Mouse (Mus musculus): ENCODE data around the gene Zbtb24. TPM values are rescaled to one million over a fixed set of nuclear protein-coding genes. Genes with fewer than 3 reads are reported as not detected.

Zbtb24 gene
- polyA plus RNA-seq, 1 experiment: 11.1 TPM

DNA sequence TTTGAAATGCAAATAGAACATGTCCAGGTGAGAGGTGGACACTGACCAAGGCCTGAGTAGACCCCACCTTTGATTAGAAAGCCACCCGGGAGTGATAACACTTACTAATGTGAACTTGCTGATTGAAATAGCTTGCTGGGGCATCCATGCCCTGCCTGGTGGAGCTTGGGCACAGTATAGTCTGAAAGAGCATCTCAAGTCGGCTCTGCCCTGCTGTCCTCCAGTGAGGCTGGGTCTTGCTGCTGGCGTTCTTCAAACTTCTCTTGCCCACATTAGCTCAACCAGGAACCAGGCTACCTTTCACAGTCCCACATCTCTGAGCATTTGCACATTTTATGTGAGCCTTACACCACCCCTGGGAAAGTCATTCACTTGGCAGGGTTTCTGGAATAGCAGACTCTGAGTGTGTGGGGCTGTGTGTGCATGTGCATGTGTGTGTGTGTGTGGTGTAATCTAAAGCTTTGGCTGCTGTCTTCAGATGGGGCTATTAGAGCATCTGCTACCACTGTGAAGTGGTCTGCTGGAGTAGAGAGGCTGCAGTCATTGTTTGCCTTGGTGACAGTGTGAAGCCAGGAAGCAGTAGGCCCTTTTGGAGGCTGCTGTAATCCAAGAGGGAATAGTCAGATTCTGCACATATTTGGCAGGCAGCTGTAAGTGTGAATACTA lies 11.0 kb downstream of the Zbtb24 start:
- no peak overlapping the region for H3K27ac ChIP-seq (ENCODE audit: insufficient read depth, low read length)
- no peaks in the 10 kb centered on the region for H3K4me1 ChIP-seq (ENCODE audit: control insufficient read depth, insufficient read depth, low read length)
- no peak overlapping the region for H3K4me3 ChIP-seq (ENCODE audit: insufficient read depth, low read length)
- TF ChIP-seq POLR2A (IDR thresholded peaks at IDR 0.05; ENCODE audit: low read depth, low read length): no peak
- TF ChIP-seq CTCF (IDR thresholded peaks at IDR 0.05; ENCODE audit: borderline replicate concordance, insufficient read depth, low read length): no peak

DNA sequence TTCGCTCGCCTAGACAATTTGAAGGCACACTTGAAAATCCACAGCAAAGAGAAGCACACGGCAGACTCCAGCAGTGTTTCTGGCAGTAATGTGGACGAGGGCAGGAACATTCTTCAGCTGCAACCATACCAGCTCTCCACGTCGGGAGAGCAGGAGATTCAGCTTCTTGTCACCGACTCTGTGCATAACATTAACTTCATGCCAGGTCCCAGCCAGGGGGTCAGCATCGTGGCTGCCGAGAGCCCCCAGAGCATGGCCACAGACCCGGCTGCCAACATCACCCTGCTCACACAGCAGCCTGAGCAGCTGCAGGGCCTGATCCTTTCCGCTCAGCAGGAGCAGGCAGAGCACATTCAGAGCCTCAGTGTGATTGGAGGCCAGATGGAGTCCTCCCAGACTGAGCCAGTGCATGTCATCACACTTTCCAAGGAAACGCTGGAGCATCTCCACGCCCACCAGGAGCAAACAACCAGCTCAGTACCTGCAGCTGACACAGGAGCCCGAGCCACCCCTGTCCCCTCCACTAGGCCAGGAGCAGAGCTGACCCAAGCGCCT lies 14.3 kb downstream of the Zbtb24 start:
- no peak for TF ChIP-seq POLR2A (IDR thresholded peaks at IDR 0.05; ENCODE audit: low read depth, low read length)
- TF ChIP-seq CTCF (IDR thresholded peaks at IDR 0.05; ENCODE audit: borderline replicate concordance, insufficient read depth, low read length): no peak
- Histone ChIP-seq H3K4me1 (ENCODE audit: control insufficient read depth, insufficient read depth, low read length) (no peaks in the 10 kb centered on the region), H3K27ac (ENCODE audit: insufficient read depth, low read length) (no peak overlapping the region), H3K4me3 (ENCODE audit: insufficient read depth, low read length) (no peak overlapping the region)

DNA sequence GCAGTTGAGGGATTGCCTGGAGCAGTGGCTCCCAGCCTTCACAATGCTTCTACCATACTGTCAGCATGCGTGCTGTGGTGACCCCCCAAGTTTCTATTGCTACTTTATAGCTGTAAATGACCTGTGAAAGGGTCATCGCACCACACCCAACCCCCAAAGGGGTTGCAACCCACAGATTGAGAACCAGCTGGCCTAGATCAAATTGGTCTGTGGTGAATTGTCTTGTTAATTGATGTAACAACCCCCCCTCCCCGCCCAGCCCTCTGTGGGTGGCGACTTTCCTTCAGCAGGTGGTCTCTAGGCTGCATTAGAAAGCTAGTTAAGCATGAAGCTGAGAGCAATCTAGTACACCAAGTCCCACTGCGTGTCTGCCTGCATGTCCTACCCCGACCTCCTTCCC lies 17.1 kb downstream of the Zbtb24 start:
- no peak overlapping the region for H3K27ac ChIP-seq (ENCODE audit: insufficient read depth, low read length)
- H3K4me3 ChIP-seq (ENCODE audit: insufficient read depth, low read length): no peak overlapping the region
- no peaks in the 10 kb centered on the region for H3K4me1 ChIP-seq (ENCODE audit: control insufficient read depth, insufficient read depth, low read length)
- TF ChIP-seq CTCF (IDR thresholded peaks at IDR 0.05; ENCODE audit: borderline replicate concordance, insufficient read depth, low read length): no peak
- TF ChIP-seq POLR2A (IDR thresholded peaks at IDR 0.05; ENCODE audit: low read depth, low read length): no peak

DNA sequence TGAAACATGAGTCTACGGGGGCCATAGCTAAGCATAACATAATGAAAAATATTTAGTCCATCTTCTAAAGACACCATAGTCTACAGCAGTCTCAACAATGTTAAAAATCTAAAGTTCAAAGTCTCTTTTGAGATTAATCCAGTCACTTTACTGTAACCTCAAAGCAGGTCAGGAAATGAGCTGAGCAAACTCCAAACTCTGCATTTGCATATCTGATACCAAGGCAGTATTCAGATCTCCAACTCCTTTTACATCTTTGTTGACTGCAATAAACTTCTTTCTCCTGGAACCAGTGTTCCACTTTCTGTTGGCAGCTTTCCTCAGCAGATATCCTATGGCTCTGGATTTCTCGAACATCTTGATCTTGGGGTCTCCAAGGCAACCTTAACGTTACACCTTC lies 20.5 kb downstream of the Zbtb24 start:
- Histone ChIP-seq H3K27ac (ENCODE audit: insufficient read depth, low read length) (no peak overlapping the region), H3K4me3 (ENCODE audit: insufficient read depth, low read length) (no peak overlapping the region), H3K4me1 (ENCODE audit: control insufficient read depth, insufficient read depth, low read length) (peaks cover 5% of the 10 kb centered on the region; the same call in 1 of the 2 replicates)
- TF ChIP-seq CTCF (IDR thresholded peaks at IDR 0.05; ENCODE audit: borderline replicate concordance, insufficient read depth, low read length) (no peak), POLR2A (IDR thresholded peaks at IDR 0.05; ENCODE audit: low read depth, low read length) (no peak)

DNA sequence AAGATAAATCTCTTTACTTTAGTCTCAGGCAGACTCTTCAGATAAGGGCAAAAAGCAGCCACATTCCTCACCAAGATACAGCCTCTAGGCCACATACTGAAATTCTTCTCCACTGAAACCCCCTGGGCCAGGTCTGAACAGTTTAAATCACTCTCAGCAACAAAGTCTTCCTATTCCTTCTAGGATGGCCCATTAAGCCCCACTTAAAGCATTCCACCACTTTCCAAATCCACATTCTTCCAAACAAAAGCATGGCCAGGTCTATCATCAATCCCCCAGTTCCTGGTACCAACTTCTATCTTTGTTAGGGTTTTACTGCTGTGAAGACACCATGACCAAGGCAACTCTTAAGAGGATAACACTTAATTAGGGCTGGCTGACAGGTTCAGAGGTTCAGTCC lies 22.4 kb downstream of the Zbtb24 start:
- Histone ChIP-seq H3K27ac (ENCODE audit: insufficient read depth, low read length) (no peak overlapping the region), H3K4me3 (ENCODE audit: insufficient read depth, low read length) (no peak overlapping the region), H3K4me1 (ENCODE audit: control insufficient read depth, insufficient read depth, low read length) (peaks cover 5% of the 10 kb centered on the region; the same call in 1 of the 2 replicates)
- no peak for TF ChIP-seq CTCF (IDR thresholded peaks at IDR 0.05; ENCODE audit: borderline replicate concordance, insufficient read depth, low read length)
- TF ChIP-seq POLR2A (IDR thresholded peaks at IDR 0.05; ENCODE audit: low read depth, low read length): no peak

DNA sequence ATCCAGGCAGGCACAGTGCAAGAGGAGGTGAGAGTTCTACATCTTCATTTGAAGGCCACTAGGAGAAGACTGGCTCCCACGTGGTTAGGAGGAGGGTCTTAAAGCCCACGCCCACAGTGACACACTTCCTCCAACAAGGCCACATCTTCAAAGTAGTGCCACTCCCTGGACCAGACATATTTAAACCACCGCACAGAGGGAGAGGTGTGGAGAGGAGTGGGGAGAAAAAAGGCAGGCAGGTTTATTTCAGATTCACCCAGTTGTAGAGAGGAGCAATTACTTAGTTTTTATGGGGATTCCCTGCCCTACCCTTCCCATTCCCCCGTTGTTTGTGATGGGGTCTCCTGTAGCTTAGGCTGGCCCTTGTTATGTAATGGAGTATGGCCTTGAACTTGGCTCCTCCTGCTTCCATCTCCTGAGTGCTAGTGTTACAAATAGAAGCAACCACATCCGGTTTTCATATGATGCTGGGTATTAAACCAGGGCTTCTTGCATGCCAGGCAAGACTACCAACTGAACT lies 22.8 kb downstream of the Zbtb24 start:
- Histone ChIP-seq H3K27ac (ENCODE audit: insufficient read depth, low read length) (no peak overlapping the region), H3K4me3 (ENCODE audit: insufficient read depth, low read length) (no peak overlapping the region), H3K4me1 (ENCODE audit: control insufficient read depth, insufficient read depth, low read length) (peaks cover 7% of the 10 kb centered on the region)
- TF ChIP-seq POLR2A (IDR thresholded peaks at IDR 0.05; ENCODE audit: low read depth, low read length): no peak
- TF ChIP-seq CTCF (IDR thresholded peaks at IDR 0.05; ENCODE audit: borderline replicate concordance, insufficient read depth, low read length): no peak

DNA sequence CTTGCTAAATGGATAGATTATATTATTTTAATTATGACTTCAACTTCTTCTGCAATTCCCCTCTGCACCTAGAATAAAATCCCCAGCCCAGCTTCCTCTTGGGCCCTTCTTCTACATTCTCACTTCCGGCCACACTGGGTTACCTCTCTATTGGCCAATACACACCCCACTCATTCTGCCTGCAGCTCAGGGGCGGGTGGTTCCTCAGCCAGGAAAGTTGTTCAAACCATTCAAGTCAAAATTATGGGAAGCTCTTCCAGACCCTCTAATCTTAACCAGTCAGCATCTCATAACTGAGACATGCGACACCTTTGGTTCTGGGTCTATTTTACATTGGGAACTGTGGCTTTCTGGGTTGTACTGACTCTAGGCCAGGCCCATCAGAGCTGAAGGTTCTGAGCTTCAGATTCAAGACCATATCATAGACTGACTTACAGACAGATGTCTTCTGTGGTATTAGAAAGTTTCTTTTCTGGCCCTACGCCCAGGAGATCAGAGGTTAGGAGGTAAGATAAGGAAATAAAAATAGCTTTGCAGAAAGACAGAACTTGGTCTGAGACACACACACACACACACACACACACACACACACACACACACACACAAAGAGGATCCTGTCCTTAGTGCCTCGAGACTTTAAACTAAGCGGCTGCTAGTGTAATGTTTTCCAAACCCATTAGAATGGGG lies 23.7 kb downstream of the Zbtb24 start:
- peaks cover 7% of the 10 kb centered on the region for H3K4me1 ChIP-seq (ENCODE audit: control insufficient read depth, insufficient read depth, low read length)
- no peak overlapping the region for H3K4me3 ChIP-seq (ENCODE audit: insufficient read depth, low read length)
- peak overlapping the region; percentile 42; the same call in 1 of the 2 replicates for H3K27ac ChIP-seq (ENCODE audit: insufficient read depth, low read length)
- TF ChIP-seq POLR2A (IDR thresholded peaks at IDR 0.05; ENCODE audit: low read depth, low read length): no peak
- no peak for TF ChIP-seq CTCF (IDR thresholded peaks at IDR 0.05; ENCODE audit: borderline replicate concordance, insufficient read depth, low read length)

DNA sequence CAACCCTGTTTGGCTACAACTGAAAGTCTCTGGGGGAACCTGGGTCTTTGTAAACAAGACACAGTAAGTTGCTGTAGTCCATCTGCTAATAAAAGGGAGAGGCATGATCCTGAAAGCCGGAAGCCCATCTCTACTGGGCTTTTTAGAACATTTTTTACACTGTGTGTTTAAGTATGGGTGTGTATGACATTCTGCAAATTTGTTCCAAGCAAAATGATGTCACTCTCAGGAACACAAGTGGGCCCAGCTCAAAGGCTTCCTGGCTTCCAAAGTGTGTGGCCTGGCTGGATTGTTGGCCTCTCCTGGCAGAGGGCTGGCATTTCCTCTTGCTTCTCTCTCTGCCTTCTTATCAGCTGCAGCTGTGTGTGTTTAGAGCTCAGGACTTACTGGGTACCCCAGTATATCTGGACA lies 24.8 kb downstream of the Zbtb24 start:
- H3K27ac ChIP-seq (ENCODE audit: insufficient read depth, low read length): peak overlapping the region; percentile 80
- peaks cover 7% of the 10 kb centered on the region for H3K4me1 ChIP-seq (ENCODE audit: control insufficient read depth, insufficient read depth, low read length)
- no peak for TF ChIP-seq CTCF (IDR thresholded peaks at IDR 0.05; ENCODE audit: borderline replicate concordance, insufficient read depth, low read length)
- TF ChIP-seq POLR2A (IDR thresholded peaks at IDR 0.05; ENCODE audit: low read depth, low read length): no peak
- no peak overlapping the region for H3K4me3 ChIP-seq (ENCODE audit: insufficient read depth, low read length)

DNA sequence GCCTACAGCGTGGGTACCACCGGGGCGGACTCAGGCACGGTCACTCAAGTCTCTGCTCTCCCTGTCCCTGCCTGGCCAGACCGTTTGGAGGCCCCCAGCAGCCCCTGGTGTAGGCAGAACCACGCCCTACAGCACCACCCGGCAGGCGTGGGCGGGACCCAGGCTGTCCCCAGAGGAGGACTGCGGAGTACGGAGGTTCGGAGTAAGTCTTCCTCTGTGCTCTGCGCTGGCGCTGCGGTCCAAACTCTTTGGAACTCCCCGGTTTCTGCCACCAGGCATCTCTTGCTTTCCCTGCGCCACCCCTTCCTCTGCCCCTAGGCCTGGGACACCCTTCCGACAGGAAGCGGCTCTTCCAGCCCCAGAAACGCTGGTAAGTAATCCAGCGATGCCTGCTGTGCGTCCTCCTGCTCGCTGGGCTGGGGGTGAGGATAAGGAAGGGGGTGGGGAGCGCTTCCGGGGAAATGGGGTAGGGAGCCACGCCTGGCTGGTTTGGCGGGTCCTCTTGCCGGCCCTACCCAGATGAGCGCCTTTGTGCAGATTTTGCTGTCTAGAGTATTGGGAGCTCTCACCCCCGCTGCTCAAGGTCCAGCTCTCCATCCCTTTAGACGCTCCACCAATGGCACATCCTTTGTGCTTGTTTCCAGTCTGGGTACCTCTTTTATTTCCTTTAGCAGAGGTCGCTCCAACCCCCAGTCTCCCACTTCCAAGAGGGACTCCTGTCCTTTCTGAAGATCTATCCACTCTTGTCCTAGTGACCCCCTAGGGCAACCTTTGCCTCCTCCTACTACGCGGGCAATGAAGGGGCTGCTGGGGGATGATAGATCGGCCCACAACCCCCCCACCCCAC lies 26.2 kb downstream of the Zbtb24 start, which contains the start of gene Mical1:
TSS of gene Mical1 (plus strand) at position 144 of the 847 bp plus-strand sequence.
- TF ChIP-seq CTCF (IDR thresholded peaks at IDR 0.05; ENCODE audit: borderline replicate concordance, insufficient read depth, low read length): no peak
- peak; percentile 76 for TF ChIP-seq POLR2A (IDR thresholded peaks at IDR 0.05; ENCODE audit: low read depth, low read length)
- H3K27ac ChIP-seq (ENCODE audit: insufficient read depth, low read length): peak within 1 kb of the TSS; percentile 80
- H3K4me1 ChIP-seq (ENCODE audit: control insufficient read depth, insufficient read depth, low read length): peaks cover 7% of the 10 kb centered on the region
- H3K4me3 ChIP-seq (ENCODE audit: insufficient read depth, low read length): peak within 1 kb of the TSS; percentile 65

Data from embryonic fibroblast, embryonic 13.5 days (primary cell).